Mouse (Mus musculus) monocyte, adult 5-6 weeks (primary cell): ENCODE data around the gene Commd7. TPM values are rescaled to one million over a fixed set of nuclear protein-coding genes. Genes with fewer than 3 reads are reported as not detected.

ENCODE experiments used
- total RNA-seq: library from RNA; stranded (forward); fragments of 200-1000, 200-491, 200-594 nt; gene quantifications from 3 replicates; pipeline ENCODE4 v1.2.3, GENCODE M21; 2017

Gene Commd7
- total RNA-seq, 1 experiment from 2014 or later, result 32.5 TPM

Other genes starting within 250 kb of the Commd7 start
- gene 4930404H24Rik, start 140.0 kb downstream of the Commd7 start, total RNA-seq, result not detected in 3 replicates
- 1.3 to 3.7 TPM (median 1.4 TPM) in 3 replicates for gene Nol4l, start 102.8 kb downstream of the Commd7 start, total RNA-seq
- 2.9 to 12.0 TPM (median 5.7 TPM) in 3 replicates for gene Dnmt3b, start 16.7 kb upstream of the Commd7 start, total RNA-seq
- not detected in 3 replicates for gene Dnmt3c, start 63.9 kb upstream of the Commd7 start, total RNA-seq
- 84.4 to 215 TPM (median 180 TPM) in 3 replicates for gene Mapre1, start 108.5 kb upstream of the Commd7 start, total RNA-seq
- gene Efcab8, start 147.2 kb upstream of the Commd7 start, total RNA-seq, result 0.29 TPM in 1 of 3 replicates, not detected in the others
- not detected in 3 replicates for gene Sun5, start 238.3 kb upstream of the Commd7 start, total RNA-seq
- not detected in 3 replicates for gene Bpifb2, start 242.3 kb upstream of the Commd7 start, total RNA-seq